Mouse (Mus musculus) limb, embryonic 10.5 days (tissue): Measurements from ENCODE around the gene Hist1h1d. TPM values are rescaled to one million over a fixed set of nuclear protein-coding genes. Genes with fewer than 3 reads are reported as not detected.

Experiments used
- DNase-seq: peaks from one replicate; pipeline ENCODE4 v3.0.0-alpha.2; 2017; ENCODE audit warnings: low spot score
- H3K27ac ChIP-seq: fragments of 300-500 bp; sonication (generic); 2 replicates; pipeline ENCODE4 v1.5.1; 2016; ENCODE audit warnings: mild to moderate bottlenecking
- H3K27me3 ChIP-seq: fragments of 300-500 bp; sonication (generic); 2 replicates; pipeline ENCODE4 v1.6.1; 2016; ENCODE audit warnings: low read depth, mild to moderate bottlenecking; ENCODE audit not compliant: poor library complexity, severe bottlenecking
- H3K36me3 ChIP-seq: fragments of 300-500 bp; sonication (generic); 2 replicates; pipeline ENCODE4 v1.6.1; 2016; ENCODE audit warnings: mild to moderate bottlenecking, moderate library complexity
- H3K4me1 ChIP-seq: fragments of 300-500 bp; sonication (generic); 2 replicates; pipeline ENCODE4 v1.6.1; 2016
- H3K4me3 ChIP-seq: fragments of 300-500 bp; sonication (generic); 2 replicates; pipeline ENCODE4 v1.5.1; 2016; ENCODE audit warnings: mild to moderate bottlenecking, moderate library complexity
- H3K9me3 ChIP-seq: fragments of 300-500 bp; sonication (generic); replicated peaks from 2 replicates; pipeline ENCODE4 v1.6.1; 2016; ENCODE audit warnings: mild to moderate bottlenecking
- WGBS: fragments of 180-500 bp; shearing (Covaris S2); methylation state at CpG from one replicate; pipeline ENCODE4 v1.1.7; 2016; 5-methylcytosine and 5-hydroxymethylcytosine counted together
- microRNA-seq: library from miRNA; unstranded; fragments of <30 nt; microRNA quantifications from one replicate; pipeline ENCODE4, GENCODE M21; 2017
- polyA plus RNA-seq: library from polyadenylated mRNA; unstranded; fragments of >200 nt; fragmentation: Nextera tagmentation; extraction: Ambion mirVana; gene quantifications from 2 replicates; pipeline ENCODE4 v1.2.1, GENCODE M21; 2016

Gene Hist1h1d
- polyA plus RNA-seq, 1 experiment from 2014 or later = 0.59 TPM

DNA sequence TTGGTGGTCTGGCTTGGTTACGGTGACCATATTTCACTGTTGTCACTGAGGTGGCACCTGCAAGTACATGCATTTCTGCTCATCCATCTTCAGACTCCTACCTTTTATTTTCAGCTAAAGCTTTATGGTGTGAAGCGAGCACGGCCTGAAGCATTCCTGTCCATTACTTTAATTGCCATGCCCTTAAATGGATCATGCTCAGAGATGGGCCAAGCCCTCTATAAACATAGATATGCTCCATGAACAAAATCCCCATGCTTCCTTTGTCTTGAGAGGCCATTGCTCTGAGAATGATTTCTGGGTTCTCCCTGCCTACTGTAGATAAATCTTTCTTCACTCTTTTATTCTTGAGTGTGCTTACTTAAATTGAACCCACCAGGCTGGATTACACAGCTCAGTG, 51.4 kb downstream of the Hist1h1d start:
- Histone ChIP-seq H3K27me3 (no peaks in the 10 kb centered on the region), H3K27ac (no peak overlapping the region), H3K36me3 (no peaks in the 10 kb centered on the region), H3K9me3 (no peaks in the 10 kb centered on the region), H3K4me1 (no peaks in the 10 kb centered on the region), H3K4me3 (no peak overlapping the region)
- no peak for DNase-seq
- WGBS = 81% methylated on average over 3 of the region's 3 CpGs

DNA sequence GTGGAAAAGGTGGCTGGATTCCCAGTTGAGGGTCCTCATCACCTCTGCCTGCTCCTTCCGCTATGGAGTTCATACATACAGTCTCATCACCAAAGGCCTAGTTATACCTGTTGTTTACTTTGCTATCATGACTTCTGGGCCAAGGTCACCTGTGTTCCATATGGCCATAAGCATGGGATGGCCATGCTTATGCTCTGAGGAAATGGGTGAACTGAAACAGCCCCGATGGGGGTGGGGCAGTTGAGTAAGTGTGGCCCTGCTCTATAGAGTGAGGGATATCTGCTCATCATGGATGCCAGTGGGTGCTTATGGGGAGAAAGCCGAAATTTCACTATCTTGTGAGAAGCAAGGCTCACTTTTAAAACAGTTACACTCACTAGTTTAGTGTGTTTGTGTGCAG, 52.0 kb downstream of the Hist1h1d start:
- no peaks in the 10 kb centered on the region for H3K9me3 ChIP-seq
- 94% methylated on average over 3 of the region's 3 CpGs for WGBS
- DNase-seq = no peak
- H3K36me3 ChIP-seq = no peaks in the 10 kb centered on the region
- H3K4me3 ChIP-seq = no peak overlapping the region
- H3K27me3 ChIP-seq = no peaks in the 10 kb centered on the region
- H3K4me1 ChIP-seq = no peaks in the 10 kb centered on the region
- no peak overlapping the region for H3K27ac ChIP-seq

DNA sequence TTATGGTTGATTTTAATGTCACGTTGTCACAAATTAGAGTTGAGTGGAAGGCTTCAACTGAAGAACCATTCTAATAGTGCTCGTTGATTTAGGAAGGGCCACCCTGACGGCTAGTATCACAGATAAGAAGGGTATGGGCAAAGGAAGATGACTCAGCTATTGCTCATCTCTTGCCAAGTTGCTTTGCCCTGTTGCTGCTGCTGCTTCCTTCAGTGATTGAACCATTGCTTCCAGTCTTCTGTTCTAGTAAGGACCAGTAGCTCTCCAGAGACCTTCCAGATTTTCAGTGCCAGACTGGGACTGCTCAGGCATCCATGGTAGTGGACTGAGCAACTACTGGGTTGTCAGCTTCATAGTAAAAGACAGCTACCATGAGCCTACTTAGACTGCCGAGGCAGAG, 56.1 kb downstream of the Hist1h1d start:
- Histone ChIP-seq H3K9me3 (no peaks in the 10 kb centered on the region), H3K36me3 (no peaks in the 10 kb centered on the region), H3K4me3 (no peak overlapping the region), H3K27me3 (no peaks in the 10 kb centered on the region), H3K4me1 (no peaks in the 10 kb centered on the region), H3K27ac (no peak overlapping the region)
- WGBS = 92% methylated on average over 4 of the region's 4 CpGs
- no peak for DNase-seq

DNA sequence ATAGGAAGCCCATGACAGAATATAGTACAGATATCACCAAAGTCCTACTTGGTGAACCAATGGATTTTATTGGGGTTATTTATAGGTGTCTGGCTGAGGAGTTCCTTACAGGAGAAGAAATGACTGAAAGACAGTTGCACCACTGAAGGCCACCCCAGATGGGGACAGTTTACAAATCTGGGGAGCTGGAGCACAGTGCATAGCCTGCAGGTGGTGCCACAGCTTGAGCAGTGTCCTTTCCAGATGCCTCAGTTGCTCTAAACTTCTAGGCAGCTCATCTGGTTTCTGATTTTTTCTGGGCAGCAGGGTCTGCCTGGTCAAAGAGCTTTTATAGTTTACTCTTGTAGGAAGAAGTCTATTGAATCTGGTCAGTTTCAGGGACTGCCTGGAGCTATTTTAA, 56.8 kb downstream of the Hist1h1d start:
- Histone ChIP-seq H3K9me3 (no peaks in the 10 kb centered on the region), H3K36me3 (no peaks in the 10 kb centered on the region), H3K27ac (no peak overlapping the region), H3K27me3 (no peaks in the 10 kb centered on the region), H3K4me1 (no peaks in the 10 kb centered on the region), H3K4me3 (no peak overlapping the region)
- no peak for DNase-seq

Small RNA genes within 50 kb of the gene (microRNA-seq; reads per million reads assigned to microRNA genes)
- gene Gm44297 (not detected), gene Gm44359 (not detected), gene Gm44394 (not detected), gene n-TStga1 (3.5 reads per million, percentile 4 among the genes with 10 or more reads in this experiment)

Other genes starting within 250 kb of the Hist1h1d start
- gene Zfp322a, start 184.1 kb upstream of the Hist1h1d start, polyA plus RNA-seq = 55.7 and 69.0 TPM in 2 replicates
- gene Abt1, start 129.4 kb upstream of the Hist1h1d start, polyA plus RNA-seq = 16.9 and 17.1 TPM in 2 replicates
- 0.08 and 0.10 TPM in 2 replicates for gene Btn1a1, start 87.4 kb upstream of the Hist1h1d start, polyA plus RNA-seq
- gene Btn2a2, start 64.4 kb upstream of the Hist1h1d start, polyA plus RNA-seq = 0.99 and 1.9 TPM in 2 replicates
- gene Hist1h4h, start 22.2 kb upstream of the Hist1h1d start, polyA plus RNA-seq = 2.4 and 4.5 TPM in 2 replicates
- gene Hist1h2af, start 19.4 kb upstream of the Hist1h1d start, polyA plus RNA-seq = 8.0 and 11.7 TPM in 2 replicates
- gene Hist1h3g, start 17.8 kb upstream of the Hist1h1d start, polyA plus RNA-seq = 4.7 and 5.3 TPM in 2 replicates
- gene Hist1h2bh, start 9.9 kb upstream of the Hist1h1d start, polyA plus RNA-seq = 0.56 and 0.69 TPM in 2 replicates
- gene Hist1h3f, start 9.2 kb upstream of the Hist1h1d start, polyA plus RNA-seq = 1.3 and 1.4 TPM in 2 replicates
- gene Hist1h4f, start 1.6 kb upstream of the Hist1h1d start, polyA plus RNA-seq = 0.73 and 1.3 TPM in 2 replicates
- gene Hist1h3e, start 9.1 kb downstream of the Hist1h1d start, polyA plus RNA-seq = 5.6 and 7.8 TPM in 2 replicates
- gene Hist1h2ae, start 18.0 kb downstream of the Hist1h1d start, polyA plus RNA-seq = 109 and 113 TPM in 2 replicates
- 7.3 and 8.1 TPM in 2 replicates for gene Hist1h2bg, start 18.1 kb downstream of the Hist1h1d start, polyA plus RNA-seq
- 2.4 and 3.5 TPM in 2 replicates for gene Hist1h2bf, start 20.9 kb downstream of the Hist1h1d start, polyA plus RNA-seq
- gene Hist1h2ad, start 21.1 kb downstream of the Hist1h1d start, polyA plus RNA-seq = 1.3 and 3.9 TPM in 2 replicates
- gene Hist1h3d, start 22.5 kb downstream of the Hist1h1d start, polyA plus RNA-seq = 7.7 and 9.6 TPM in 2 replicates
- gene Hist1h4d, start 28.3 kb downstream of the Hist1h1d start, polyA plus RNA-seq = 109 and 120 TPM in 2 replicates
- gene Hist1h2be, start 67.9 kb downstream of the Hist1h1d start, polyA plus RNA-seq = 2.3 and 4.2 TPM in 2 replicates
- gene Hist1h1e, start 69.3 kb downstream of the Hist1h1d start, polyA plus RNA-seq = 19.6 and 20.6 TPM in 2 replicates
- 0.60 and 0.98 TPM in 2 replicates for gene Hist1h2ac, start 130.7 kb downstream of the Hist1h1d start, polyA plus RNA-seq
- gene Hist1h2bc, start 130.9 kb downstream of the Hist1h1d start, polyA plus RNA-seq = 16.9 and 17.0 TPM in 2 replicates
- gene Hist1h1t, start 142.6 kb downstream of the Hist1h1d start, polyA plus RNA-seq = 0.26 TPM in 1 of 2 replicates, not detected in the other
- gene Hist1h4c, start 145.2 kb downstream of the Hist1h1d start, polyA plus RNA-seq = 6.4 and 6.5 TPM in 2 replicates
- 1.6 and 2.0 TPM in 2 replicates for gene Hfe, start 157.6 kb downstream of the Hist1h1d start, polyA plus RNA-seq
- 8.6 and 11.8 TPM in 2 replicates for gene Hist1h1c, start 185.5 kb downstream of the Hist1h1d start, polyA plus RNA-seq
- 9.6 TPM in 2 replicates for gene Hist1h3c, start 192.3 kb downstream of the Hist1h1d start, polyA plus RNA-seq
- gene Hist1h2bb, start 193.5 kb downstream of the Hist1h1d start, polyA plus RNA-seq = 3.5 and 3.7 TPM in 2 replicates
- 55.9 and 60.6 TPM in 2 replicates for gene Hist1h2ab, start 197.9 kb downstream of the Hist1h1d start, polyA plus RNA-seq
- 6.3 and 9.7 TPM in 2 replicates for gene Hist1h3b, start 199.0 kb downstream of the Hist1h1d start, polyA plus RNA-seq
- gene Hist1h4b, start 203.8 kb downstream of the Hist1h1d start, polyA plus RNA-seq = 4.4 and 5.9 TPM in 2 replicates
- gene Hist1h4a, start 208.0 kb downstream of the Hist1h1d start, polyA plus RNA-seq = 0.51 and 0.62 TPM in 2 replicates
- gene Hist1h3a, start 209.1 kb downstream of the Hist1h1d start, polyA plus RNA-seq = 3.0 and 5.3 TPM in 2 replicates
- gene Hist1h1a, start 210.4 kb downstream of the Hist1h1d start, polyA plus RNA-seq = 2.1 and 4.0 TPM in 2 replicates
- gene Trim38, start 216.7 kb downstream of the Hist1h1d start, polyA plus RNA-seq = not detected in 2 replicates